Mouse (Mus musculus): ENCODE results near the gene Rab8a.

DNA sequence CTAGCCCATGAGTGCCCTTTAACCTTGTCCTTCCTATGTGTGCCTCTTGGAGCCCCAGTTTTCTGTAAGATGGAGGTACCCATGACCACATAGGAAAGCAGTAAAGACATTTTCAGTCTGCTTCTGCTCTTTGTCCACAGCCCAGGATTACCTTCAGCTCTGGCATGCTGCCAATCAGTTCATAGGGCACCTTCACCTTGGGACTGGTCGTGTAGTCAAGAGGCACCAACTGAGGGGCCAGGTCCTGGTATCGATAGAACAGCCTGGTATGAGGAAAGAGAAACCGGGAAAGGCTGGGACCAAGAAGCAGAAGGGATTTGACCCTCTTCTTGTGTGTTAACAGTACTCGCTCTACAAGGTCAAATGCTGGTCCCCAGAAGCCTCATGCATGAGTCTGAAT is 49.2 kb downstream of the Rab8a start:
- TF ChIP-seq CTCF (IDR thresholded peaks at IDR 0.05; ENCODE audit: borderline replicate concordance, insufficient read depth, low read depth, low read length) (no peak), POLR2A (IDR thresholded peaks at IDR 0.05; ENCODE audit: borderline replicate concordance, insufficient read depth, low read length) (no peak)
